Comparison of ENCODE assay signal across 27 mouse cellular contexts in genomic region chr14:62774246-62774645, GRCm38 (mm10). TPM values are rescaled to one million over a fixed set of nuclear protein-coding genes. Genes with fewer than 3 reads are reported as not detected.
DNase-seq lines count a peak whose midpoint lies in the region; ATAC-seq and TF ChIP-seq lines count a peak whose summit lies in the region.
"Had no signal": no experiment of that assay in that cellular context is flagged by ENCODE, and none has a peak within 500 bp of the region (broad histone marks: within the 10 kb centered on the region; RNA-seq: fewer than 3 reads in every experiment).

No protein-coding gene starts in this region.

- WGBS in kidney, adult 2 months, result 67% methylated on average over 3 of the region's 3 CpGs
- WGBS in kidney, embryonic 15.5 days, result 86% methylated on average over 3 of the region's 3 CpGs
- 82% methylated on average over 3 of the region's 3 CpGs for WGBS in kidney, postnatal 0 days
- WGBS in intestine, embryonic 16.5 days, result 65% methylated on average over 3 of the region's 3 CpGs
- 86% methylated on average over 3 of the region's 3 CpGs for WGBS in heart, embryonic 11.5 days (ENCODE audit: insufficient replicate concordance)

- H3K36me3 ChIP-seq in kidney, adult 2 months (ENCODE audit: control insufficient read depth, insufficient read depth, low read length), result no peaks in the 10 kb centered on the region
- no peaks in the 10 kb centered on the region for H3K36me3 ChIP-seq in kidney, embryonic 15.5 days
- H3K36me3 ChIP-seq in kidney, postnatal 0 days (ENCODE audit: insufficient read depth, low read length), result no peaks in the 10 kb centered on the region
- H3K36me3 ChIP-seq in intestine, embryonic 16.5 days (ENCODE audit: control insufficient read depth, insufficient read depth, low read length), result no peaks in the 10 kb centered on the region
- H3K36me3 ChIP-seq in heart, embryonic 11.5 days (ENCODE audit: control insufficient read depth, insufficient read depth, low read length), result no peaks in the 10 kb centered on the region
- H3K36me3 ChIP-seq: embryonic facial prominence, embryonic 12.5 days; embryonic facial prominence, embryonic 15.5 days; heart, embryonic 12.5 days; heart, embryonic 15.5 days; hindbrain, embryonic 10.5 days; hindbrain, embryonic 13.5 days had no signal

- no peaks in the 10 kb centered on the region; the same call in 1 of the 2 replicates for H3K4me1 ChIP-seq in kidney, adult 2 months (ENCODE audit: control insufficient read depth, insufficient read depth, low read length)
- no peaks in the 10 kb centered on the region for H3K4me1 ChIP-seq in kidney, embryonic 15.5 days
- no peaks in the 10 kb centered on the region for H3K4me1 ChIP-seq in kidney, postnatal 0 days (replicated peaks; ENCODE audit: insufficient read depth, low read length)
- H3K4me1 ChIP-seq in intestine, embryonic 16.5 days (ENCODE audit: control insufficient read depth, insufficient read depth, low read length), result no peaks in the 10 kb centered on the region
- no peaks in the 10 kb centered on the region for H3K4me1 ChIP-seq in heart, embryonic 11.5 days (ENCODE audit: control insufficient read depth, insufficient read depth, low read length)
- H3K4me1 ChIP-seq: embryonic facial prominence, embryonic 12.5 days; embryonic facial prominence, embryonic 15.5 days; heart, embryonic 12.5 days; heart, embryonic 15.5 days; hindbrain, embryonic 10.5 days; hindbrain, embryonic 13.5 days had no signal

- no peaks in the 10 kb centered on the region for H3K27me3 ChIP-seq in kidney, adult 2 months (replicated peaks; ENCODE audit: control insufficient read depth, insufficient read depth, low read length)
- no peaks in the 10 kb centered on the region for H3K27me3 ChIP-seq in kidney, embryonic 15.5 days
- no peaks in the 10 kb centered on the region for H3K27me3 ChIP-seq in kidney, postnatal 0 days (ENCODE audit: insufficient read depth, low read length)
- no peaks in the 10 kb centered on the region for H3K27me3 ChIP-seq in intestine, embryonic 16.5 days (replicated peaks; ENCODE audit: control insufficient read depth, insufficient read depth, low read length)
- no peaks in the 10 kb centered on the region for H3K27me3 ChIP-seq in heart, embryonic 11.5 days (ENCODE audit: control insufficient read depth, insufficient read depth, low read length)
- H3K27me3 ChIP-seq: embryonic facial prominence, embryonic 12.5 days; embryonic facial prominence, embryonic 15.5 days; heart, embryonic 12.5 days; heart, embryonic 15.5 days; hindbrain, embryonic 13.5 days had no signal

- H3K9me3 ChIP-seq in kidney, embryonic 15.5 days (replicated peaks), result no peaks in the 10 kb centered on the region
- H3K9me3 ChIP-seq in kidney, postnatal 0 days (replicated peaks; ENCODE audit: low read length), result no peaks in the 10 kb centered on the region
- no peaks in the 10 kb centered on the region for H3K9me3 ChIP-seq in intestine, embryonic 16.5 days (ENCODE audit: control insufficient read depth, low read length)
- H3K9me3 ChIP-seq in heart, embryonic 11.5 days (replicated peaks; ENCODE audit: control insufficient read depth, low read length), result no peaks in the 10 kb centered on the region
- H3K9me3 ChIP-seq: embryonic facial prominence, embryonic 12.5 days; embryonic facial prominence, embryonic 15.5 days; heart, embryonic 15.5 days; hindbrain, embryonic 10.5 days had no signal

- peak overlapping the region; percentile 72 for H3K27ac ChIP-seq in kidney, adult 2 months (ENCODE audit: insufficient read depth, low read depth, low read length)
- no peak overlapping the region for H3K27ac ChIP-seq in kidney, embryonic 15.5 days
- no peak overlapping the region for H3K27ac ChIP-seq in kidney, postnatal 0 days
- no peak overlapping the region for H3K27ac ChIP-seq in intestine, embryonic 16.5 days (ENCODE audit: low read length)
- no peak overlapping the region for H3K27ac ChIP-seq in heart, embryonic 11.5 days (ENCODE audit: low read depth, low read length)
- H3K27ac ChIP-seq: embryonic facial prominence, embryonic 12.5 days; embryonic facial prominence, embryonic 15.5 days; gastrocnemius, adult 2 months; heart, embryonic 15.5 days; hindbrain, embryonic 10.5 days; hindbrain, embryonic 13.5 days had no signal

- no peak for ATAC-seq in kidney, embryonic 15.5 days (replicated peaks; ENCODE audit: low FRiP score)
- ATAC-seq in kidney, postnatal 0 days (replicated peaks; ENCODE audit: low FRiP score, low read depth), result no peak; the same call in 1 of the 2 replicates
- ATAC-seq in intestine, embryonic 16.5 days, result peak; percentile 56; the same call in 1 of the 2 replicates
- no peak for ATAC-seq in heart, embryonic 11.5 days (replicated peaks; ENCODE audit: insufficient number of reproducible peaks, low FRiP score, low TSS enrichment)
- ATAC-seq: CD4-positive, CD25-positive, alpha-beta regulatory T cell, adult 4 months; forebrain, embryonic 14.5 days; forebrain, postnatal 0 days had no signal

- no peak for TF ChIP-seq CTCF in kidney, adult 2 months (conservative IDR thresholded peaks at IDR 0.05; ENCODE audit: insufficient read depth, insufficient read length, low read depth, low read length)
- no peak for TF ChIP-seq CTCF in kidney, postnatal 0 days (IDR thresholded peaks at IDR 0.05; ENCODE audit: low read depth)

- peak; percentile 83 for DNase-seq in kidney, adult 2 months
- peak; percentile 15 for DNase-seq in kidney, postnatal 0 days (ENCODE audit: low spot score)
- no peak for DNase-seq in kidney, postnatal 4 days
- DNase-seq in kidney, postnatal 25 days, result peak; percentile 14 to 64
- DNase-seq: adrenal gland, adult 2 months; adrenal gland, postnatal 14 days; cerebellum, adult 11 months; cerebellum, adult 2 months; cerebellum, adult 9-11 months; cerebellum, postnatal 25 days; forebrain, postnatal 0 days; gastrocnemius, adult 2 months; gastrocnemius, postnatal 14 days; heart, adult 11 months; heart, postnatal 10 days; heart, postnatal 36 days had no signal

- H3K4me3 ChIP-seq in kidney, adult 2 months (ENCODE audit: insufficient read depth, low read depth, low read length), result no peak overlapping the region
- no peak overlapping the region for H3K4me3 ChIP-seq in kidney, embryonic 15.5 days (replicated peaks)
- no peak overlapping the region for H3K4me3 ChIP-seq in kidney, postnatal 0 days (replicated peaks; ENCODE audit: low read depth, low read length)
- no peak overlapping the region for H3K4me3 ChIP-seq in intestine, embryonic 16.5 days (ENCODE audit: low read length)
- H3K4me3 ChIP-seq in heart, embryonic 11.5 days (ENCODE audit: low read depth, low read length), result no peak overlapping the region
- H3K4me3 ChIP-seq: embryonic facial prominence, embryonic 12.5 days; embryonic facial prominence, embryonic 15.5 days; gastrocnemius, adult 2 months; heart, embryonic 12.5 days; heart, embryonic 15.5 days; hindbrain, embryonic 10.5 days; hindbrain, embryonic 13.5 days had no signal

- no peak overlapping the region for H3K9ac ChIP-seq in kidney, embryonic 15.5 days
- H3K9ac ChIP-seq in kidney, postnatal 0 days (ENCODE audit: low read depth, low read length), result no peak overlapping the region
- no peak overlapping the region for H3K9ac ChIP-seq in intestine, embryonic 16.5 days (ENCODE audit: low read depth, low read length)
- H3K9ac ChIP-seq in heart, embryonic 11.5 days (ENCODE audit: low read depth, low read length), result no peak overlapping the region
- H3K9ac ChIP-seq: embryonic facial prominence, embryonic 12.5 days; embryonic facial prominence, embryonic 15.5 days; forebrain, postnatal 0 days; heart, embryonic 12.5 days; heart, embryonic 15.5 days; hindbrain, embryonic 13.5 days had no signal

- no peak for TF ChIP-seq POLR2A in kidney, adult 2 months (IDR thresholded peaks at IDR 0.05; ENCODE audit: low read depth, low read length)

- H3K4me2 ChIP-seq in kidney, embryonic 15.5 days, result no peak overlapping the region
- H3K4me2 ChIP-seq in kidney, postnatal 0 days (ENCODE audit: low read length), result no peak overlapping the region
- H3K4me2 ChIP-seq in intestine, embryonic 16.5 days (ENCODE audit: low read depth, low read length), result no peak overlapping the region
- H3K4me2 ChIP-seq in heart, embryonic 11.5 days, result no peak overlapping the region
- H3K4me2 ChIP-seq: embryonic facial prominence, embryonic 12.5 days; embryonic facial prominence, embryonic 15.5 days; heart, embryonic 12.5 days; heart, embryonic 15.5 days; hindbrain, embryonic 13.5 days had no signal

RNA-seq across cellular contexts. Expression of gene Ints6, which starts 13.3 kb away (rescaled TPM):
- polyA plus RNA-seq in kidney, adult 2 months (2012; rRNA removed), result 3.3 and 4.6 TPM in 2 replicates
- 19.5 and 21.9 TPM in 2 replicates for polyA plus RNA-seq in kidney, embryonic 15.5 days (2015; fragmentation: Nextera tagmentation; extraction: Ambion mirVana)
- 13.5 and 17.1 TPM in 2 replicates for polyA plus RNA-seq in kidney, postnatal 0 days (2015; fragmentation: Nextera tagmentation; extraction: Ambion mirVana)
- 13.1 and 16.7 TPM in 2 replicates for polyA plus RNA-seq in intestine, embryonic 16.5 days (2015; fragmentation: Nextera tagmentation; extraction: Ambion mirVana)
- 18.5 and 27.8 TPM in 2 replicates for polyA plus RNA-seq in heart, embryonic 11.5 days (2014; fragmentation: Nextera tagmentation; extraction: Ambion mirVana)

Comparison
In these comparisons a context has a peak if more than half of its experiments do, and no peak if none do; other contexts are left out.
1. DNase-seq: peak in kidney, adult 2 months (single experiment), kidney, postnatal 0 days (single experiment) and kidney, postnatal 25 days (2 of 2); none in kidney, postnatal 4 days (0 of 2).